Mouse (Mus musculus) embryonic facial prominence, embryonic 12.5 days (tissue): ENCODE measurements around the gene Yipf6. TPM values are rescaled to one million over a fixed set of nuclear protein-coding genes. Genes with fewer than 3 reads are reported as not detected.
"Not testable (repeated sequence)": the region's sequence is repeated elsewhere in the genome, so short reads cannot be mapped to it uniquely, and the experiment has no call there.

Experiments
- ATAC-seq: fragments of 200-750 bp; cut with Nextera tagmentation; 2 replicates; pipeline ENCODE4 v1.8.0; 2017; ENCODE audit not compliant: insufficient number of reproducible peaks, insufficient read depth, low FRiP score, low TSS enrichment
- H3K27ac ChIP-seq: fragments of 300-500 bp; sonication (generic); 2 replicates; pipeline ENCODE4 v1.5.1; 2016; ENCODE audit warnings: mild to moderate bottlenecking
- H3K27me3 ChIP-seq: fragments of 300-500 bp; sonication (generic); 2 replicates; pipeline ENCODE4 v1.6.1; 2016; ENCODE audit warnings: mild to moderate bottlenecking, moderate library complexity
- H3K36me3 ChIP-seq: fragments of 300-500 bp; sonication (generic); 2 replicates; pipeline ENCODE4 v1.6.1; 2016; ENCODE audit warnings: mild to moderate bottlenecking
- H3K4me1 ChIP-seq: fragments of 300-500 bp; sonication (generic); 2 replicates; pipeline ENCODE4 v1.6.1; 2016
- H3K4me2 ChIP-seq: fragments of 300-500 bp; sonication (generic); replicated peaks from 2 replicates; pipeline ENCODE4 v1.6.1; 2016; ENCODE audit warnings: mild to moderate bottlenecking, moderate library complexity
- H3K4me3 ChIP-seq: fragments of 300-500 bp; sonication (generic); 2 replicates; pipeline ENCODE4 v1.5.1; 2016; ENCODE audit warnings: mild to moderate bottlenecking
- H3K9ac ChIP-seq: fragments of 300-500 bp; sonication (generic); 2 replicates; pipeline ENCODE4 v1.6.1; 2016; ENCODE audit warnings: mild to moderate bottlenecking, moderate library complexity
- H3K9me3 ChIP-seq: fragments of 300-500 bp; sonication (generic); 2 replicates; pipeline ENCODE4 v1.6.1; 2016; ENCODE audit warnings: mild to moderate bottlenecking, moderate library complexity
- WGBS: fragments of 180-500 bp; shearing (Covaris S2); methylation state at CpG from one replicate; pipeline ENCODE4 v1.1.7; 2016; 5-methylcytosine and 5-hydroxymethylcytosine counted together
- polyA plus RNA-seq: library from polyadenylated mRNA; unstranded; fragments of >200 nt; fragmentation: Nextera tagmentation; extraction: Ambion mirVana; gene quantifications from 2 replicates; pipeline ENCODE4 v1.2.1, GENCODE M21; 2016

Yipf6 gene
- polyA plus RNA-seq, 1 experiment from 2014 or later: 18.4 TPM

GRCm38 (mm10) chrX:98959050-98959449 is 22.9 kb downstream of the Yipf6 start:
- Histone ChIP-seq H3K4me3 (no peak overlapping the region), H3K27ac (no peak overlapping the region), H3K27me3 (no peaks in the 10 kb centered on the region), H3K9me3 (no peaks in the 10 kb centered on the region), H3K9ac (no peak overlapping the region), H3K4me2 (no peak overlapping the region), H3K4me1 (no peaks in the 10 kb centered on the region), H3K36me3 (no peaks in the 10 kb centered on the region)
- ATAC-seq: no peak
- 78% methylated on average over 4 of the region's 4 CpGs for WGBS

- Histone ChIP-seq H3K36me3 (no peaks in the 10 kb centered on the region), H3K9me3 (no peaks in the 10 kb centered on the region), H3K4me1 (no peaks in the 10 kb centered on the region), H3K4me3 (no peak overlapping the region), H3K4me2 (no peak overlapping the region), H3K27me3 (no peaks in the 10 kb centered on the region), H3K9ac (no peak overlapping the region), H3K27ac (no peak overlapping the region)
- ATAC-seq: no peak
Measured at GRCm38 (mm10) chrX:98963742-98964141, 27.6 kb downstream of the Yipf6 start.

- Histone ChIP-seq H3K9ac (no peak overlapping the region), H3K4me1 (no peaks in the 10 kb centered on the region), H3K27me3 (no peaks in the 10 kb centered on the region), H3K36me3 (no peaks in the 10 kb centered on the region), H3K27ac (no peak overlapping the region), H3K4me2 (no peak overlapping the region), H3K4me3 (no peak overlapping the region), H3K9me3 (no peaks in the 10 kb centered on the region)
- no peak for ATAC-seq
Measured at GRCm38 (mm10) chrX:98964513-98964912, 28.4 kb downstream of the Yipf6 start.

- not testable (repeated sequence) for H3K27ac ChIP-seq, H3K27me3 ChIP-seq, H3K9me3 ChIP-seq, H3K9ac ChIP-seq, ATAC-seq, H3K4me1 ChIP-seq, H3K36me3 ChIP-seq, H3K4me2 ChIP-seq, H3K4me3 ChIP-seq
- WGBS: 58% methylated on average over 5 of the region's 5 CpGs
Measured at GRCm38 (mm10) chrX:98986611-98987010, 50.5 kb downstream of the Yipf6 start.

GRCm38 (mm10) chrX:98989574-98989973 is 53.5 kb downstream of the Yipf6 start:
- no peak overlapping the region for H3K4me2 ChIP-seq
- ATAC-seq: no peak
- no peak overlapping the region for H3K9ac ChIP-seq
- no peak overlapping the region for H3K27ac ChIP-seq
- H3K4me1 ChIP-seq: no peaks in the 10 kb centered on the region
- H3K9me3 ChIP-seq: no peaks in the 10 kb centered on the region
- 0 out of 2 replicates have a peak, but pooled peaks cover 6% of the 10 kb centered on the region for H3K27me3 ChIP-seq
- H3K4me3 ChIP-seq: no peak overlapping the region
- no peaks in the 10 kb centered on the region for H3K36me3 ChIP-seq
- WGBS: 49% methylated on average over 6 of the region's 6 CpGs

Other genes starting within 250 kb of the Yipf6 start
- gene Ophn1, start 45.3 kb upstream of the Yipf6 start, polyA plus RNA-seq: 21.5 and 25.6 TPM in 2 replicates
- gene Stard8, start 66.9 kb downstream of the Yipf6 start, polyA plus RNA-seq: 7.6 and 10.3 TPM in 2 replicates
- 71.1 and 73.6 TPM in 2 replicates for gene Efnb1, start 199.8 kb downstream of the Yipf6 start, polyA plus RNA-seq